Mouse (Mus musculus) CH12.LX (cell line): ENCODE data around the gene Anks1b. TPM values are rescaled to one million over a fixed set of nuclear protein-coding genes. Genes with fewer than 3 reads are reported as not detected.

Source experiments
- DNase-seq: peaks from one replicate; pipeline ENCODE4 v3.0.0-alpha.2; 2013; ENCODE audit errors: extremely low read depth
- H3K27ac ChIP-seq: 2 replicates; pipeline ENCODE4 v1.5.1; 2012; ENCODE audit warnings: low read depth, mild to moderate bottlenecking, control low read depth, moderate library complexity; ENCODE audit not compliant: insufficient read depth
- H3K27me3 ChIP-seq: replicated peaks from 2 replicates; pipeline ENCODE3; 2012; ENCODE audit warnings: inconsistent platforms
- H3K36me3 ChIP-seq, 2 experiments: replicated peaks in 1 of 2; 2 replicates each; pipeline versions ENCODE3 to v1.6.1; 2012; ENCODE audit warnings: inconsistent platforms in 1 of 2, low read length in 1 of 2, mild to moderate bottlenecking in 1 of 2, mixed read lengths in 1 of 2, moderate library complexity in 1 of 2; ENCODE audit not compliant: control insufficient read depth in 1 of 2, insufficient read depth in 1 of 2
- H3K4me1 ChIP-seq, 2 experiments: 2 replicates each; pipeline ENCODE4 v1.6.1; 2012; ENCODE audit warnings: inconsistent platforms in 1 of 2, moderate library complexity in 1 of 2; ENCODE audit not compliant: insufficient read depth in 2 of 2, control insufficient read depth in 1 of 2
- H3K4me2 ChIP-seq: 2 replicates; pipeline ENCODE4 v1.6.1; 2012; ENCODE audit warnings: low read depth, mild to moderate bottlenecking, control low read depth; ENCODE audit not compliant: poor library complexity, insufficient read depth, severe bottlenecking
- H3K4me3 ChIP-seq, 3 experiments: fragments of 150-350 bp in 1 of 3; sonication (generic) in 1 of 3; replicated peaks in 1 of 3; 2 replicates each; pipeline versions ENCODE3 to v1.5.1; 2011 to 2012; ENCODE audit warnings: low read depth in 2 of 3, low read length in 2 of 3, mild to moderate bottlenecking in 2 of 3, moderate library complexity in 2 of 3, control low read depth in 1 of 3, improper control_type of control experiment in 1 of 3, inconsistent platforms in 1 of 3, mixed read lengths in 1 of 3; ENCODE audit not compliant: poor library complexity in 1 of 3
- H3K79me2 ChIP-seq: replicated peaks from 2 replicates; pipeline ENCODE4 v1.6.1; 2012; ENCODE audit warnings: mild to moderate bottlenecking, moderate library complexity; ENCODE audit not compliant: control insufficient read depth, poor library complexity, insufficient read depth, severe bottlenecking; ENCODE audit errors: extremely low read depth
- H3K9ac ChIP-seq: 2 replicates; pipeline ENCODE4 v1.6.1; 2012; ENCODE audit warnings: low read depth, mild to moderate bottlenecking, control low read depth, moderate library complexity; ENCODE audit not compliant: insufficient read depth
- H3K9me3 ChIP-seq: replicated peaks from 2 replicates; pipeline ENCODE3; 2012; ENCODE audit warnings: low read length, inconsistent platforms, mixed read lengths
- CHD1 ChIP-seq: IDR thresholded peaks from 2 replicates; pipeline ENCODE4 v1.6.1; 2012; ENCODE audit warnings: low read depth, low read length, improper control_type of control experiment, inconsistent platforms
- CHD2 ChIP-seq: IDR thresholded peaks from 2 replicates; pipeline ENCODE4 v1.6.1; 2011; ENCODE audit warnings: low read length, improper control_type of control experiment
- CTCF ChIP-seq, 2 experiments: IDR thresholded peaks in 1 of 2; conservative IDR thresholded peaks in 1 of 2; 2 replicates each; pipeline ENCODE4 v1.5.1; 2011 to 2012; ENCODE audit warnings: low read depth in 2 of 2, low read length in 2 of 2, improper control_type of control experiment in 1 of 2, inconsistent platforms in 1 of 2, mild to moderate bottlenecking in 1 of 2, moderate library complexity in 1 of 2
- E2F4 ChIP-seq: IDR thresholded peaks from 2 replicates; pipeline ENCODE4 v1.6.1; 2011; ENCODE audit warnings: low read depth, low read length, improper control_type of control experiment; ENCODE audit not compliant: insufficient replicate concordance
- ETS1 ChIP-seq: conservative IDR thresholded peaks from 2 replicates; pipeline ENCODE4 v1.6.1; 2012; ENCODE audit warnings: low read depth, mild to moderate bottlenecking, inconsistent platforms, low read length, improper control_type of control experiment, moderate library complexity
- HCFC1 ChIP-seq: IDR thresholded peaks from 2 replicates; pipeline ENCODE4 v1.6.1; 2012; ENCODE audit warnings: low read depth, mild to moderate bottlenecking, inconsistent platforms, low read length, improper control_type of control experiment
- IRF4 ChIP-seq: IDR thresholded peaks from 2 replicates; pipeline ENCODE4 v1.6.1; 2014; ENCODE audit warnings: low read depth, mild to moderate bottlenecking, inconsistent platforms, low read length, improper control_type of control experiment
- JUN ChIP-seq: IDR thresholded peaks from 2 replicates; pipeline ENCODE4 v1.6.1; 2011; ENCODE audit warnings: low read depth, mild to moderate bottlenecking, low read length, improper control_type of control experiment, moderate library complexity; ENCODE audit not compliant: insufficient read depth
- KAT2A ChIP-seq: IDR thresholded peaks from 2 replicates; pipeline ENCODE4 v1.6.1; 2012; ENCODE audit warnings: low read length, improper control_type of control experiment, inconsistent platforms; ENCODE audit not compliant: insufficient replicate concordance
- MAZ ChIP-seq: IDR thresholded peaks from 2 replicates; pipeline ENCODE4 v1.6.1; 2012; ENCODE audit warnings: low read depth, mild to moderate bottlenecking, inconsistent platforms, low read length, improper control_type of control experiment, moderate library complexity
- MEF2A ChIP-seq: IDR thresholded peaks from 2 replicates; pipeline ENCODE4 v1.6.1; 2014; ENCODE audit warnings: low read depth, mild to moderate bottlenecking, inconsistent platforms, low read length, improper control_type of control experiment, borderline replicate concordance
- MYC ChIP-seq: IDR thresholded peaks from 2 replicates; pipeline ENCODE4 v1.6.1; 2011; ENCODE audit warnings: low read depth, mild to moderate bottlenecking, improper control_type of control experiment, low read length
- NELFE ChIP-seq: IDR thresholded peaks from 2 replicates; pipeline ENCODE4 v1.6.1; 2011; ENCODE audit warnings: low read depth, low read length, improper control_type of control experiment
- NRF1 ChIP-seq: IDR thresholded peaks from 2 replicates; pipeline ENCODE4 v1.6.1; 2014; ENCODE audit warnings: low read depth, mild to moderate bottlenecking, inconsistent platforms, low read length, improper control_type of control experiment, moderate library complexity
- PAX5 ChIP-seq: IDR thresholded peaks from 2 replicates; pipeline ENCODE4 v1.6.1; 2012; ENCODE audit warnings: low read length, inconsistent platforms, mixed read lengths
- POLR2A ChIP-seq: IDR thresholded peaks from 2 replicates; pipeline ENCODE4 v1.6.1; 2011; ENCODE audit warnings: low read depth, mild to moderate bottlenecking, improper control_type of control experiment, low read length
- POLR2AphosphoS2 ChIP-seq: IDR thresholded peaks from 2 replicates; pipeline ENCODE4 v1.6.1; 2011; ENCODE audit warnings: low read depth, low read length, improper control_type of control experiment
- RAD21 ChIP-seq: IDR thresholded peaks from 2 replicates; pipeline ENCODE4 v1.6.1; 2011; ENCODE audit warnings: low read depth, mild to moderate bottlenecking, low read length, improper control_type of control experiment, moderate library complexity
- RCOR1 ChIP-seq: conservative IDR thresholded peaks from 2 replicates; pipeline ENCODE4 v1.6.1; 2012; ENCODE audit warnings: low read depth, mild to moderate bottlenecking, inconsistent platforms, low read length, improper control_type of control experiment
- SIN3A ChIP-seq: IDR thresholded peaks from 2 replicates; pipeline ENCODE4 v1.6.1; 2012; ENCODE audit warnings: low read length, improper control_type of control experiment, inconsistent platforms
- SMC3 ChIP-seq: IDR thresholded peaks from 2 replicates; pipeline ENCODE4 v1.6.1; 2011; ENCODE audit warnings: low read depth, low read length, improper control_type of control experiment
- TBP ChIP-seq: conservative IDR thresholded peaks from 2 replicates; pipeline ENCODE4 v1.6.1; 2011; ENCODE audit warnings: low read depth, low read length, improper control_type of control experiment
- TCF12 ChIP-seq: IDR thresholded peaks from 2 replicates; pipeline ENCODE4 v1.6.1; 2014; ENCODE audit warnings: low read depth, mild to moderate bottlenecking, inconsistent platforms, low read length, improper control_type of control experiment
- UBTF ChIP-seq: IDR thresholded peaks from 2 replicates; pipeline ENCODE4 v1.6.1; 2012; ENCODE audit warnings: low read depth, mild to moderate bottlenecking, inconsistent platforms, low read length, improper control_type of control experiment, moderate library complexity
- USF1 ChIP-seq: IDR thresholded peaks from 2 replicates; pipeline ENCODE4 v1.6.1; 2014; ENCODE audit warnings: low read depth, mild to moderate bottlenecking, inconsistent platforms, low read length, improper control_type of control experiment
- USF2 ChIP-seq: conservative IDR thresholded peaks from 2 replicates; pipeline ENCODE4 v1.6.1; 2011; ENCODE audit warnings: low read depth, low read length, improper control_type of control experiment
- ZC3H11A ChIP-seq: IDR thresholded peaks from 2 replicates; pipeline ENCODE4 v1.6.1; 2012; ENCODE audit warnings: low read depth, mild to moderate bottlenecking, inconsistent platforms, low read length, improper control_type of control experiment
- ZKSCAN1 ChIP-seq: IDR thresholded peaks from 2 replicates; pipeline ENCODE4 v1.6.1; 2012; ENCODE audit warnings: low read depth, inconsistent platforms, low read length, improper control_type of control experiment, borderline replicate concordance
- ZMIZ1 ChIP-seq: IDR thresholded peaks from 2 replicates; pipeline ENCODE4 v1.6.1; 2012; ENCODE audit warnings: low read depth, mild to moderate bottlenecking, inconsistent platforms, low read length, improper control_type of control experiment
- ZNF384 ChIP-seq: IDR thresholded peaks from 2 replicates; pipeline ENCODE4 v1.6.1; 2012; ENCODE audit warnings: low read depth, low read length, improper control_type of control experiment, inconsistent platforms
- dilution Hi-C: fragments of 300-500 bp; cut with MboI; formaldehyde crosslinking; loops from 2 replicates; pipeline ENCODE4 v1.14.3; 2020; ENCODE audit warnings: low sequenced_read_pairs; ENCODE audit not compliant: extremely low pct_unique_long_range_greater_than_20kb, extremely low pct_ligation_motif_present
- in situ Hi-C: fragments of 300-500 bp; cut with MboI; formaldehyde crosslinking; loops from 3 replicates; pipeline ENCODE4 v1.14.3; 2019; ENCODE audit warnings: low sequenced_read_pairs, low pct_ligation_motif_present, low pct_unique_long_range_greater_than_20kb, mixed read lengths
- polyA plus RNA-seq: library from polyadenylated mRNA; unstranded; fragments of >175 nt; gene quantifications from 2 replicates; pipeline ENCODE4 v1.2.1, GENCODE M21; 2012; ENCODE audit warnings: low read depth; ENCODE audit not compliant: insufficient read length
- total RNA-seq, 2 experiments: library from RNA; depleted of rRNA; stranded (reverse); fragments of 300-350 nt in 1 of 2; fragments of >200 nt in 1 of 2; gene quantifications; 2 replicates each; pipeline ENCODE4 v1.2.3; 2012 to 2014

The Anks1b gene
- total and polyA plus RNA-seq, 3 experiments, result 0.17 TPM; not detected in 2

GRCm38 (mm10) chr10:90729527-90729926 lies 856.2 kb downstream of the Anks1b start:
- Histone ChIP-seq H3K79me2 (no peaks in the 10 kb centered on the region), H3K27ac (no peak overlapping the region), H3K9ac (no peak overlapping the region), H3K36me3 (no peaks in the 10 kb centered on the region), H3K4me3 (no peak overlapping the region), H3K4me1 (peaks cover 6 to 29% of the 10 kb centered on the region in 2 experiments), H3K4me2 (peak overlapping the region; percentile 55), H3K27me3 (peaks cover 7% of the 10 kb centered on the region), H3K9me3 (no peaks in the 10 kb centered on the region)
- in situ Hi-C loops (loop anchor here (10.0 to 25.0 kb wide), 2 partner anchors 133 to 415 kb away; no protein-coding TSS in a partner anchor), dilution Hi-C loops (no loop called here)
- TF ChIP-seq SIN3A, result no peak
- TF ChIP-seq CHD1, result no peak
- no peak for TF ChIP-seq POLR2AphosphoS2
- TF ChIP-seq ETS1, result no peak
- no peak for TF ChIP-seq RAD21
- no peak for TF ChIP-seq ZNF384
- no peak for TF ChIP-seq HCFC1
- no peak for TF ChIP-seq KAT2A
- no peak for TF ChIP-seq ZKSCAN1
- no peak for TF ChIP-seq E2F4
- no peak for TF ChIP-seq MEF2A
- TF ChIP-seq ZC3H11A, result no peak
- TF ChIP-seq UBTF, result no peak
- TF ChIP-seq TBP, result no peak
- TF ChIP-seq PAX5, result no peak
- TF ChIP-seq ZMIZ1, result no peak
- no peak for DNase-seq

DNA sequence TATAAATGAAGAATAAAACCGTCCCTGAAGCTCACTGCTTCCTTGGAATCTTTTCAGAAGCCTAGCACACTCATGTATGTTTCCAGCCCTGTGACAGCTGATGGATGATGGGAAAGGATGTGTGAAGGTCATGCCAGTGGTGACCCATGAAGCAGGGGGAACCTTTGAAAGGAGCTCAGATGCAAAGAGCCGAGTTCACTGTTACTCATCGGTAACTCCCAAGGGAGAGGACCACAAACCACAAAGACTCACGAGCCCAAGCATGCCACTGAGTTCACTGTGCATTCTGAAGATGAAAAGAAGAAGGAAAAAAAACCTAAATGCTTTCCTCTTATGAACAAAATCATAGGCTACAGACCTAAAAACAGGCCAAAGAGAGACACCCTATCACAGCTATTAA lies 859.5 kb downstream of the Anks1b start:
- H3K9ac ChIP-seq, result no peak overlapping the region
- no peak overlapping the region for H3K4me3 ChIP-seq
- no peaks in the 10 kb centered on the region for H3K36me3 ChIP-seq
- peaks cover 6 to 29% of the 10 kb centered on the region in 2 experiments for H3K4me1 ChIP-seq
- peak; percentile 96 for DNase-seq
- in situ Hi-C loops (loop anchor here (5.0 to 25.0 kb wide), 3 partner anchors 72 to 299 kb away; no protein-coding TSS in a partner anchor), dilution Hi-C loops (no loop called here)
- H3K27ac ChIP-seq, result no peak overlapping the region
- H3K27me3 ChIP-seq, result peaks cover 5% of the 10 kb centered on the region
- H3K4me2 ChIP-seq, result 0 out of 2 replicates have a peak overlapping the region, but pooled peaks have one; percentile 5
- H3K79me2 ChIP-seq, result no peaks in the 10 kb centered on the region
- H3K9me3 ChIP-seq, result no peaks in the 10 kb centered on the region
- TF ChIP-seq IRF4 (peak; percentile 85), SMC3 (no peak), NRF1 (no peak), MYC (peak; percentile 87), TCF12 (peak; percentile 55; the same call in 1 of the 2 replicates), PAX5 (no peak), SIN3A (no peak; the same call in 1 of the 2 replicates), POLR2A (no peak), ZKSCAN1 (no peak), CTCF (conservative IDR thresholded peaks at IDR 0.05 in 1 of 2, IDR thresholded peaks at IDR 0.05 in 1 of 2; ENCODE audit: low read depth in 2 of 2, low read length in 2 of 2) (no peak), ZC3H11A (no peak), CHD2 (peak; percentile 26; the same call in 1 of the 2 replicates), TBP (0 out of 2 replicates have a peak, but pooled peaks have one; percentile 29), ZNF384 (peak; percentile 76), RCOR1 (peak; percentile 79), MAZ (0 out of 2 replicates have a peak, but pooled peaks have one; percentile 35), MEF2A (peak; percentile 86), ETS1 (peak; percentile 82), RAD21 (no peak), E2F4 (no peak), USF1 (no peak), HCFC1 (peak; percentile 74), JUN (peak; percentile 37; the same call in 1 of the 2 replicates), USF2 (no peak), NELFE (no peak)
